Mouse (Mus musculus): ENCODE data around the gene Dst. TPM values are rescaled to one million over a fixed set of nuclear protein-coding genes. Genes with fewer than 3 reads are reported as not detected.

The Dst gene
- polyA plus RNA-seq, 1 experiment from 2014 or later = 37.7 TPM

GRCm38 (mm10) chr1:34158822-34159221 lies 250.8 kb downstream of the Dst start:
- H3K4me1 ChIP-seq (replicated peaks) = peaks cover 7% of the 10 kb centered on the region
- H3K27me3 ChIP-seq = no peaks in the 10 kb centered on the region
- peak overlapping the region; percentile 18; the same call in 1 of the 2 replicates for H3K27ac ChIP-seq
- no peak overlapping the region for H3K9ac ChIP-seq
- no peaks in the 10 kb centered on the region for H3K9me3 ChIP-seq
- peaks cover 17% of the 10 kb centered on the region for H3K36me3 ChIP-seq
- peak; percentile 67; the same call in 1 of the 2 replicates for ATAC-seq (ENCODE audit: low FRiP score)
- H3K4me3 ChIP-seq = no peak overlapping the region
- 35% methylated on average over 11 of the region's 11 CpGs for WGBS
- H3K4me2 ChIP-seq = no peak overlapping the region

GRCm38 (mm10) chr1:34159898-34160297 lies 251.9 kb downstream of the Dst start:
- ATAC-seq (ENCODE audit: low FRiP score) = no peak
- Histone ChIP-seq H3K4me1 (replicated peaks) (peaks cover 7% of the 10 kb centered on the region), H3K27me3 (no peaks in the 10 kb centered on the region), H3K4me3 (no peak overlapping the region), H3K9me3 (no peaks in the 10 kb centered on the region), H3K27ac (no peak overlapping the region), H3K9ac (no peak overlapping the region), H3K36me3 (peaks cover 26% of the 10 kb centered on the region), H3K4me2 (no peak overlapping the region)
- WGBS = 88% methylated on average over 7 of the region's 7 CpGs

GRCm38 (mm10) chr1:34164616-34165295 lies 256.7 kb downstream of the Dst start:
- 68% methylated on average over 14 of the region's 14 CpGs for WGBS

GRCm38 (mm10) chr1:34165926-34166325 lies 257.9 kb downstream of the Dst start:
- 86% methylated on average over 4 of the region's 4 CpGs for WGBS
- peaks cover 67% of the 10 kb centered on the region for H3K36me3 ChIP-seq

More at GRCm38 (mm10) chr1:34164616-34165295, 256.7 kb downstream of the Dst start:
- Histone ChIP-seq H3K4me2 (no peak overlapping the region), H3K27me3 (no peaks in the 10 kb centered on the region), H3K4me3 (no peak overlapping the region), H3K4me1 (replicated peaks) (no peaks in the 10 kb centered on the region), H3K36me3 (peaks cover 55% of the 10 kb centered on the region), H3K27ac (no peak overlapping the region), H3K9ac (no peak overlapping the region), H3K9me3 (no peaks in the 10 kb centered on the region)
- peak; percentile 60; the same call in 1 of the 2 replicates for ATAC-seq (ENCODE audit: low FRiP score)

GRCm38 (mm10) chr1:34167151-34168057 lies 259.4 kb downstream of the Dst start:
- ATAC-seq (ENCODE audit: low FRiP score) = no peak
- H3K27ac ChIP-seq = peak overlapping the region; percentile 35
- 75% methylated on average over 19 of the region's 19 CpGs for WGBS

More at GRCm38 (mm10) chr1:34165926-34166325, 257.9 kb downstream of the Dst start:
- no peak for ATAC-seq (ENCODE audit: low FRiP score)
- no peak overlapping the region for H3K4me2 ChIP-seq
- H3K27me3 ChIP-seq = no peaks in the 10 kb centered on the region
- no peaks in the 10 kb centered on the region for H3K4me1 ChIP-seq (replicated peaks)
- H3K4me3 ChIP-seq = no peak overlapping the region
- H3K9me3 ChIP-seq = no peaks in the 10 kb centered on the region
- H3K27ac ChIP-seq = no peak overlapping the region
- H3K9ac ChIP-seq = no peak overlapping the region

GRCm38 (mm10) chr1:34169086-34169485 lies 261.1 kb downstream of the Dst start:
- no peaks in the 10 kb centered on the region for H3K27me3 ChIP-seq
- no peak overlapping the region for H3K4me3 ChIP-seq
- no peak overlapping the region for H3K9ac ChIP-seq
- no peaks in the 10 kb centered on the region for H3K9me3 ChIP-seq
- no peak for ATAC-seq (ENCODE audit: low FRiP score)
- no peak overlapping the region for H3K4me2 ChIP-seq
- WGBS = 94% methylated on average over 12 of the region's 12 CpGs
- H3K4me1 ChIP-seq (replicated peaks) = no peaks in the 10 kb centered on the region
- peaks cover 84% of the 10 kb centered on the region for H3K36me3 ChIP-seq
- no peak overlapping the region for H3K27ac ChIP-seq

More at GRCm38 (mm10) chr1:34167151-34168057, 259.4 kb downstream of the Dst start:
- Histone ChIP-seq H3K36me3 (peaks cover 75% of the 10 kb centered on the region), H3K4me1 (replicated peaks) (no peaks in the 10 kb centered on the region), H3K27me3 (no peaks in the 10 kb centered on the region), H3K4me2 (no peak overlapping the region), H3K9me3 (no peaks in the 10 kb centered on the region), H3K4me3 (no peak overlapping the region), H3K9ac (no peak overlapping the region)

- no peak for ATAC-seq (ENCODE audit: low FRiP score)
Measured at GRCm38 (mm10) chr1:34174517-34174916, 266.5 kb downstream of the Dst start.

GRCm38 (mm10) chr1:34174961-34175360 lies 266.9 kb downstream of the Dst start:
- Histone ChIP-seq H3K9me3 (no peaks in the 10 kb centered on the region), H3K27ac (no peak overlapping the region), H3K4me2 (no peak overlapping the region), H3K4me3 (no peak overlapping the region), H3K9ac (no peak overlapping the region), H3K4me1 (replicated peaks) (no peaks in the 10 kb centered on the region), H3K27me3 (no peaks in the 10 kb centered on the region), H3K36me3 (peaks cover 86% of the 10 kb centered on the region)
- no peak for ATAC-seq (ENCODE audit: low FRiP score)
- WGBS = 83% methylated on average over 8 of the region's 8 CpGs

More at GRCm38 (mm10) chr1:34174517-34174916, 266.5 kb downstream of the Dst start:
- Histone ChIP-seq H3K4me1 (replicated peaks) (no peaks in the 10 kb centered on the region), H3K27me3 (no peaks in the 10 kb centered on the region), H3K4me3 (no peak overlapping the region), H3K36me3 (peaks cover 86% of the 10 kb centered on the region), H3K4me2 (no peak overlapping the region), H3K27ac (no peak overlapping the region), H3K9me3 (no peaks in the 10 kb centered on the region), H3K9ac (no peak overlapping the region)
- WGBS = 96% methylated on average over 15 of the region's 15 CpGs

GRCm38 (mm10) chr1:34178022-34178727 lies 270.1 kb downstream of the Dst start:
- no peak overlapping the region for H3K9ac ChIP-seq
- ATAC-seq (ENCODE audit: low FRiP score) = no peak
- H3K4me2 ChIP-seq = no peak overlapping the region
- H3K27me3 ChIP-seq = no peaks in the 10 kb centered on the region
- peaks cover 10% of the 10 kb centered on the region for H3K4me1 ChIP-seq (replicated peaks)
- peaks cover 72% of the 10 kb centered on the region for H3K36me3 ChIP-seq
- no peaks in the 10 kb centered on the region for H3K9me3 ChIP-seq
- H3K27ac ChIP-seq = no peak overlapping the region
- no peak overlapping the region for H3K4me3 ChIP-seq
- WGBS = 89% methylated on average over 41 of the region's 41 CpGs

GRCm38 (mm10) chr1:34179756-34180155 lies 271.7 kb downstream of the Dst start:
- 97% methylated on average over 19 of the region's 19 CpGs for WGBS
- no peak for ATAC-seq (ENCODE audit: low FRiP score)

GRCm38 (mm10) chr1:34182406-34183249 lies 274.6 kb downstream of the Dst start:
- Histone ChIP-seq H3K4me3 (no peak overlapping the region), H3K4me2 (no peak overlapping the region), H3K36me3 (peaks cover 51% of the 10 kb centered on the region), H3K9me3 (no peaks in the 10 kb centered on the region), H3K27me3 (no peaks in the 10 kb centered on the region), H3K4me1 (replicated peaks) (peaks cover 16% of the 10 kb centered on the region), H3K27ac (peak overlapping the region; percentile 58), H3K9ac (no peak overlapping the region)
- WGBS = 37% methylated on average over 24 of the region's 24 CpGs
- ATAC-seq (ENCODE audit: low FRiP score) = peak; percentile 71

More at GRCm38 (mm10) chr1:34179756-34180155, 271.7 kb downstream of the Dst start:
- H3K9me3 ChIP-seq = no peaks in the 10 kb centered on the region
- no peak overlapping the region for H3K4me3 ChIP-seq
- H3K9ac ChIP-seq = no peak overlapping the region
- H3K27ac ChIP-seq = no peak overlapping the region
- H3K4me1 ChIP-seq (replicated peaks) = peaks cover 16% of the 10 kb centered on the region
- no peak overlapping the region for H3K4me2 ChIP-seq
- peaks cover 58% of the 10 kb centered on the region for H3K36me3 ChIP-seq
- no peaks in the 10 kb centered on the region for H3K27me3 ChIP-seq
